Mouse (Mus musculus): ENCODE measurements around the gene Col9a2. TPM values are rescaled to one million over a fixed set of nuclear protein-coding genes. Genes with fewer than 3 reads are reported as not detected.

Col9a2 gene
- polyA plus RNA-seq, 1 experiment from 2014 or later, result 3.9 TPM

- ATAC-seq, result no peak
- whole genome bisulfite sequencing, result 89% methylated on average over 2 of the region's 2 CpGs
- no peak overlapping the region for H3K9ac ChIP-seq (ENCODE audit: low read depth, low read length)
- no peaks in the 10 kb centered on the region for H3K27me3 ChIP-seq (replicated peaks; ENCODE audit: control insufficient read depth, insufficient read depth, low read length)
- H3K9me3 ChIP-seq (ENCODE audit: control insufficient read depth), result no peaks in the 10 kb centered on the region
- no peak overlapping the region for H3K4me2 ChIP-seq (replicated peaks; ENCODE audit: low read depth)
- H3K4me3 ChIP-seq (ENCODE audit: low read depth, low read length), result no peak overlapping the region
- H3K27ac ChIP-seq (ENCODE audit: low read depth, low read length), result no peak overlapping the region
- H3K4me1 ChIP-seq (replicated peaks; ENCODE audit: control insufficient read depth, insufficient read depth, low read length), result no peaks in the 10 kb centered on the region
- H3K36me3 ChIP-seq (ENCODE audit: control insufficient read depth, insufficient read depth), result peaks cover 50% of the 10 kb centered on the region
- no peak for TF ChIP-seq CTCF (IDR thresholded peaks at IDR 0.05; ENCODE audit: low read depth)
These were observed 49.5 kb downstream of the Col9a2 start for GRCm38 (mm10) chr4:121088696-121089095.

- Histone ChIP-seq H3K36me3 (ENCODE audit: control insufficient read depth, insufficient read depth) (peaks cover 45% of the 10 kb centered on the region), H3K27ac (ENCODE audit: low read depth, low read length) (no peak overlapping the region), H3K9ac (ENCODE audit: low read depth, low read length) (no peak overlapping the region), H3K4me2 (replicated peaks; ENCODE audit: low read depth) (no peak overlapping the region), H3K4me1 (replicated peaks; ENCODE audit: control insufficient read depth, insufficient read depth, low read length) (no peaks in the 10 kb centered on the region), H3K27me3 (replicated peaks; ENCODE audit: control insufficient read depth, insufficient read depth, low read length) (no peaks in the 10 kb centered on the region), H3K4me3 (ENCODE audit: low read depth, low read length) (no peak overlapping the region), H3K9me3 (ENCODE audit: control insufficient read depth) (no peaks in the 10 kb centered on the region)
- no peak for ATAC-seq
- WGBS, result 91% methylated on average over 4 of the region's 4 CpGs
- TF ChIP-seq CTCF (IDR thresholded peaks at IDR 0.05; ENCODE audit: low read depth), result no peak
These were observed 51.0 kb downstream of the Col9a2 start for GRCm38 (mm10) chr4:121090211-121090610.

- H3K36me3 ChIP-seq (ENCODE audit: control insufficient read depth, insufficient read depth), result peaks cover 15% of the 10 kb centered on the region
- H3K9ac ChIP-seq (ENCODE audit: low read depth, low read length), result peak within 1 kb of the TSS; percentile 71
- TF ChIP-seq CTCF (IDR thresholded peaks at IDR 0.05; ENCODE audit: low read depth), result no peak
- ATAC-seq, result peak; percentile 84
- H3K4me1 ChIP-seq (replicated peaks; ENCODE audit: control insufficient read depth, insufficient read depth, low read length), result peaks cover 3% of the 10 kb centered on the region; the same call in 1 of the 2 replicates
- no peaks in the 10 kb centered on the region for H3K9me3 ChIP-seq (ENCODE audit: control insufficient read depth)
- H3K27me3 ChIP-seq (replicated peaks; ENCODE audit: control insufficient read depth, insufficient read depth, low read length), result no peaks in the 10 kb centered on the region
- peak within 1 kb of the TSS; percentile 79 for H3K4me3 ChIP-seq (ENCODE audit: low read depth, low read length)
- WGBS, result under 1% methylated on average over 39 of the region's 39 CpGs
- H3K4me2 ChIP-seq (replicated peaks; ENCODE audit: low read depth), result peak within 1 kb of the TSS; percentile 83
- peak within 1 kb of the TSS; percentile 57; the same call in 1 of the 2 replicates for H3K27ac ChIP-seq (ENCODE audit: low read depth, low read length)
These were observed 58.6 kb downstream of the Col9a2 start, which contains the start of gene Zmpste24 for GRCm38 (mm10) chr4:121097650-121098378. TSS of gene Zmpste24 (minus strand) at chr4:121098241.

- no peaks in the 10 kb centered on the region for H3K9me3 ChIP-seq (ENCODE audit: control insufficient read depth)
- H3K4me1 ChIP-seq (replicated peaks; ENCODE audit: control insufficient read depth, insufficient read depth, low read length), result no peaks in the 10 kb centered on the region; the same call in 1 of the 2 replicates
- no peak overlapping the region for H3K4me2 ChIP-seq (replicated peaks; ENCODE audit: low read depth)
- no peak overlapping the region for H3K4me3 ChIP-seq (ENCODE audit: low read depth, low read length)
- WGBS, result 79% methylated on average over 4 of the region's 4 CpGs
- TF ChIP-seq CTCF (IDR thresholded peaks at IDR 0.05; ENCODE audit: low read depth), result no peak
- no peaks in the 10 kb centered on the region for H3K36me3 ChIP-seq (ENCODE audit: control insufficient read depth, insufficient read depth)
- H3K27me3 ChIP-seq (replicated peaks; ENCODE audit: control insufficient read depth, insufficient read depth, low read length), result no peaks in the 10 kb centered on the region
- ATAC-seq, result no peak
- no peak overlapping the region for H3K27ac ChIP-seq (ENCODE audit: low read depth, low read length)
- no peak overlapping the region for H3K9ac ChIP-seq (ENCODE audit: low read depth, low read length)
These were observed 64.1 kb downstream of the Col9a2 start for GRCm38 (mm10) chr4:121103304-121103703.

Other genes with a start within 250 kb of the Col9a2 start
- 47.7 and 49.8 TPM in 2 replicates for gene Nfyc, start 207.8 kb upstream of the Col9a2 start, polyA plus RNA-seq (2015; fragmentation: Nextera tagmentation; extraction: Ambion mirVana)
- 0.77 and 0.95 TPM in 2 replicates for gene Rims3, start 184.6 kb upstream of the Col9a2 start, polyA plus RNA-seq (2015; fragmentation: Nextera tagmentation; extraction: Ambion mirVana)
- 12.3 and 12.6 TPM in 2 replicates for gene Exo5, start 114.4 kb upstream of the Col9a2 start, polyA plus RNA-seq (2015; fragmentation: Nextera tagmentation; extraction: Ambion mirVana)
- 2.2 and 2.6 TPM in 2 replicates for gene Zfp69, start 87.7 kb upstream of the Col9a2 start, polyA plus RNA-seq (2015; fragmentation: Nextera tagmentation; extraction: Ambion mirVana)
- gene Smap2, start 22.1 kb upstream of the Col9a2 start, polyA plus RNA-seq (2015; fragmentation: Nextera tagmentation; extraction: Ambion mirVana), result 23.2 and 26.0 TPM in 2 replicates
- 22.9 and 23.3 TPM in 2 replicates for gene Zmpste24, start 58.9 kb downstream of the Col9a2 start, polyA plus RNA-seq (2015; fragmentation: Nextera tagmentation; extraction: Ambion mirVana)
- not detected in 2 replicates for gene Tmco2, start 69.8 kb downstream of the Col9a2 start, polyA plus RNA-seq (2015; fragmentation: Nextera tagmentation; extraction: Ambion mirVana)
- gene Rlf, start 175.7 kb downstream of the Col9a2 start, polyA plus RNA-seq (2015; fragmentation: Nextera tagmentation; extraction: Ambion mirVana), result 4.5 and 5.7 TPM in 2 replicates